Mouse (Mus musculus) frontal cortex, adult (tissue): Measurements from ENCODE around the gene Akap2.
A peak's percentile ranks its signal among the peaks of the same experiment; 100 is the strongest.

Experiments
- ATAC-seq: cut with Nextera tagmentation; 2 replicates; pipeline ENCODE4 v1.9.2; 2017; ENCODE audit warnings: mild to moderate bottlenecking, moderate library complexity, mixed read lengths; ENCODE audit not compliant: low TSS enrichment

Akap2 gene

DNA sequence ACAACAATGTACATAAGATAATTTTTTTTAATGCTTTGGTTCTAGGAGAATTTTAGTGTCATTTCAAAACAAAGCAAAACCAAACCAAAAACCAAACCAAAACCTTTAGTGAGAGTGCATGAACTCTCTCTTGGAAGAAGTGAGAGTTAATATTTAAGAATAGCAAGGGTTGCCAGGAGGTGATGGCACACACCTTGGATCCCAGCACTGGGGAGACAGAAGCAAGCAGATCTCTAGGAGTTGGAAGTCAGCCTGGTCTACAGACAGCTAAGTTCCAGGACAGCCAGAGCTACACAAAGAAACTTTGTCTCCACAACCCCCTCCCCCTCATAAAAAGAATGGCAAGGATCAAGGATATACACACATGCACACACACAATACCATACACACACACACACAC, 195.6 kb downstream of the Akap2 start:
- no peak for ATAC-seq

DNA sequence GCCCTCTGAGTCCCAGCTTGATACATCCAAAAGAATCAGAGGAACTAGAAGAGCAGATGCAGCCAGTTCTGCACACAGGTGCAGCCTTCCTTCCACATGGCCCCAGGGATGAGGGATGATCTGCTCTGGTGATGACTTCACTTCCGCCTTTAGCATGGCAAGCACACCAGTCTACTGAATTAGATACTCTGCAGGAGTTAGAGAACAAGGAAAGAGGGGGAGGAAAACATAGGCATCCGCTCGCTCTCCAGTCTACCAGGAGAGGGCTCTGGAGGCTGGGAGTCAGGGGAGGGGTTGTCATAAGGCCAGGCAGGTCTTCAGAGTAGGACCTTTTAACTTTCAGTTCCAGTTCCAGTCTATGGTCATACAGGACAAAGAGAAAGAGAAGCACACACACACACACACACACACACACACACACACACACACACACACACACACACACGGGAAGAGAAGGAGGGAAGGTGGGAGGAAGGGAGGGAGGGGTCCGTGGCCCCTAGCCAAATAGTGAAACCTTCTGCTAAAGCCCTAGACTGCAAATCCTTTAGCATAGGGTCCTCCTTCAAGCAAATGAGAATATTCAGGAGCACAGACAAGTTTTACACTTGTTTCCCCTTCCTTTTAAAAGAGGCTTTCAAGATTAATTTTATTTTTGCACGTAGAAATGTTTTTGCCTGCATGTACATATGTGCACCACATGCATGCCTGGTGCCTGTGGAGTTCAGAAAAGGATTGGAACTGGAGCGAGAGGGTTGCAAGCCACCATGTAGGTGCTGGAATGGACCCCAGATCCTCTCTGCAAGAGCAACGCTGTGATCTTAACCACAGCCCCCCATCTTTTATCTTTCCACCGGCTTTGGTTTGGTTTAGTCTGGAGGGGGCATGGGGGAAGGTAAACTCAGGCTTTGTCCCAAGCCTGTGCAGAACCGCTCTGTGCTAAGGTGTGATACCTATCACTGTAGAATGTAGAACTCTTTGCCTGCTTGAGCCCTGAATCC, 197.0 kb downstream of the Akap2 start:
- ATAC-seq = no peak

DNA sequence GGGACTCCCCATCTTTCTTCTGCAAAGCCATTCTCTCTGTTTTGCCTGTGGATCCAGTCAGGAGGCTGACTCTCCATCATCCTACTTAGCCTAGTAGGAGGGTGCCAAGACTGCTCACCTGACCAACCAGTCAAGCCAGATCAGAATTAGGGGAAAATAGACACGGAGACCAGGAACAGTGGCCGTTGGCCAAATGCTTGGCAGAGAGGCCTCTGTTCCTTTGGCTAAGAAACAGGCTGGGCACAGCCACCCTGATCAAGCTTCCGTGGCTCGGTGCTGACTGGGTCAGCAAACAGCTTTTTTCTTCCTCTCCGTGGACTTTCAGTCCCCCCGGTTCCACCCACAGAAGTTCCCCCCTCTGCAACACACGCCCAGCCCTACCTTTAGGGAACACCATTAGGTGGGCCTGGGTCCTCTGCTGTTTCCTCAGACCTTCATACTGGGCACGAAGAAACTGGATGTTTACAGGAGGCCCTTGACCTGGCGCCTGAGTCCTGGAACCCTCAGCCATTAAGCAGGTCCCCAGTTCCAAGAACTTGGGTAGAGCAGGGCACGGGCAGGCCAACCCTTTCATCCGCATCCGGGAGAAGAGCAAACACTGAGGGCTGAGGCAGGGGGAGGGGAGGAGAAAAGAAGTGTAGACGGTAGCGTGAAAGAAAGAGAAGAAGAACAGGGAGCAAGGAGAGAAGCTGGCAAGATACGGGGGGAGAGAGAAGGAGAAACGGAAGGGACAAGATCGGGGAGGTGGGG, 197.9 kb downstream of the Akap2 start:
- no peak; the same call in 1 of the 2 replicates for ATAC-seq

DNA sequence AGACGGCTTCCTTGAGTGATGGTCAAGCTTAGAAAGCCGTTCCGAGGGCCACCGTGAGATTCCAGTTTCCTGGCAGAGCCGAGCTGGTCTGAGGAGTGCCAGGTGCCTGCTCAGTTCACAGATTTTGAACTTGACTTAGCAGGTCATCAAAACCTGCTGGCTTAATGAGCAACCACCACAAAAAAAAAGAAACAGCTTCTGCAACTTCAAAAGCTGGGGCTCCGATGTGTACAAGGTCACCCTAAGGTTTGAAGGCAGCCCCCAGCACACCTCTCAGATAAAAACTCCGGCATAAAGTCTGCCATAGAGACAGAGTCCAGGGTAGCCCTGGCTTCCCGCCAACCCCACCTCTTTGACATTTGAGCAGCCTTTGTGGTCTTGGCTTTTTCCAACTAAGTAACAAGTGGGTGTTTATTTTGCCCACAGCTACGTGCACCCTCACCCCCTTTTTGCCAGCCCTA, 198.8 kb downstream of the Akap2 start, which contains the start of gene D630039A03Rik:
TSS of gene D630039A03Rik (minus strand) at position 97 of the 461 bp plus-strand sequence.
- no peak for ATAC-seq

DNA sequence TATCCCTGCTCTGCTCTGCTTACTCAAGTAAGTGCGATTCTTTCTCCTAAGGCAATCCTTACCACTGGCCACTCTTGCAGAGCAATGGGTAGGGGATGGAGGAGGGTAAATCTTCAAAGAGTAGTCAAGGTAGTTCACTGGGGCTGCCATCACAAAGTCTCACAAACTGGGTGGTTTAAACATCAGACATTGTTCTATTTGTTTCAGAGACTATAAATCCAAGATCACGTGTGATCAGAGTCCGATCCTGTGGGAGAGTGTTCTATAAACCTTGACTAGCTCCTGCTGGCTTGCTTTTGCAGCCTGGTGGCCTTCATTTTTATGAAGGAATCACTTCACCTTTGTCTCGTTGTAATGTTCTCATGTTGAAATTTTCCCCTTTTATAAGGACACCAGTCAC, 199.3 kb downstream of the Akap2 start:
- ATAC-seq = no peak

DNA sequence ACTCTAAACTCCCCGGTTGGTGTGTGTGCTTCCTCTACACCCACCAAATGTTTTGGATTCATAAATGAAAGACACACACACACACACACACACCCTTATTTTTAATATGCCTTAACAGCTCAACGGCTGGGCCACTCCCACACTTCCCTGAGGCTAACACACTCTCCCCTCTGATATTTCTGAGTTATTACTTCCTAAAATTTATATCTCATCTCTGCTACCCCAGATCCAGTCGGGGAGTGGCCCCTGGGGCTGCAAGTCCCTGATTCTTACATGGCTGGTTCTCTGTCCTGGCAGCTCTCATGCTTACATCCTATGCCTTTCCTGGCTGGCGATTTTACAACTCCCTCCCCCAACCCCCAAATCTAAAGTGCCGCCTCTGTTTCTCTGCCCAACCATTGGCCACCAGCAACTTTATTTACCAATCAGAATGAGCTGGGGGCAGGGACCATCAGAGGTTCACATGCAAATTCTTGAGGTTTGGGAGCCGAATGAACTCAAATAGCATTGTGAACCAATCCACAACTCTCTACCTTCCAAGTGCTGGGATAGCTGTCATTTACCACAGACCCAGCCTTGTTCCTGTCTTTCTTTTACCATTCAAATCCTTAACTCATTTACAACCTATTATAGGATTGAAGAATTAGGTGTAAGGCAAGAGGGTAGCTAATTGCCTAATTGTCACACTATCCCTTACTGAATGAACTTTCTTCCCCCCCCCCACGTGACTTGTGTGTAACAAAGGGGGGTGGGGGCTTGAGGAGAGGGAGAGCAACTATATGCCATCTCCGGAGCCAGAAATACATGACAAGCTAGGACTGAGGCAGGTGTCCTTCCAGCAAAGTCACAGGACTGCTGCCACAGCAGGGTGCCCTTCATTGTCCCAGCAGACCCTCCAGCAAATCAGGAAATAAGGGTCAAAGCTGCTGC, 202.3 kb downstream of the Akap2 start:
- ATAC-seq = no peak

DNA sequence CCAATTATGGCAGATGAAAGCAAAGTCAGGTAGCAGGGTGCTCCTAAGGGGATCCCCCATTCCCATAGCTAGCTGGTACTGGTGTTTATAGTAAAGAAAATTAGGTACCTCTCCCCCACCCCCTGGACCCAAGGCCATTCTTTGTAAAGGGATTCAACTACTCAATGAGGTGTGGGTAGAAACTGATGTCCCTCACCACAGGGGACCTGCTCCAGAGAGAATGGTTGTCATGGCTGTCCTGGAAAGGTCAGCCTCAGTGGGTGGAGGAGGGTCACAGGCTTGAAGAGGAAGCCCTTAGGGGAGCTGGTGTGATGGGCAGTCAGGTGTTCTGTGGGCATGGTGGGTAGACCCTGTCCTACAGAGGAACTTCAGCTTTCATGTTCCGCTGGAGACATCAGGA, 203.1 kb downstream of the Akap2 start:
- ATAC-seq = no peak

DNA sequence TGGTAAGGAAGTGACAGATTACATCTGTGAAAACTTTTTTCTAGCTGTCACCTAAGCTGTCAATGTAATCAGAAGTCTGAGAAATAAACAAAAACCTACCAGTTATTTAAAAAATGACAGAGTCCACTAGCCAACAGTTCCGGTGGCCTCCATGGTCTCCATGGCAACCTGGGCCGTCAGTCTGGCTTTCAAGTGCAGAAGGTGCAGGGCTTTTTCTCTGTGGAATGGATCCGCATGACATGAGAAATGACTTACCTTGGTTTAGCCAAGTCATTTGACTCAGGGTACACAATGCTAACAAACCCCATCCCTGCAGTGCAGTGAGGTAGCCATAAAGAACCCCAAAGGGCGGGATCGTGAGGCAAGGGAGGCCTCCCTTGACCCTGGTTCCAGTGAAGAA, 204.7 kb downstream of the Akap2 start:
- ATAC-seq = no peak

DNA sequence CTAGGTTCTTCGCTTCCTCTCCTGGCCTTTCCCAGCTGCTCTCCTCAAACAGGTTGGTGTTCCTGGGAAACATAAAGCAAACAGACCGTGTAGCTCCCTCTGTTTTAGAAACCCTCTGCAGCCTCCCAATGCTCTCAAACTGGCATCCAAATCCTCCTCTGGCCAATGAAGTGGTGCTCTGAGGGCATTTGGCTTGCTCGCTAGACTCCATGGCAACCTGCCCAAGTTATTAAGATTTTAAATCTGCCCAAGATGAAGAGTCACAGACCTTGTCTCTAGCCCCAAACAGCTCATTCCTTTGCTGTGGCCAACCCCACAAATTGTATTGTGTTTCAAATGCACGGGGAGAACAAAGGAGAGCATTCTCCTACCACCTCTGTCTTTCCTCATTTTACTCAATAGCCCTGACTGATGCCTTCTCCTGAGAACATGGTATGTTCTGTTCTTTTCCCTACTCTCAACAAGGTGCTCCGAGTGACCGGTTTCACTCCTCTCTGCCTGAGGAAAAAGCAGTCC, 207.2 kb downstream of the Akap2 start:
- no peak for ATAC-seq

DNA sequence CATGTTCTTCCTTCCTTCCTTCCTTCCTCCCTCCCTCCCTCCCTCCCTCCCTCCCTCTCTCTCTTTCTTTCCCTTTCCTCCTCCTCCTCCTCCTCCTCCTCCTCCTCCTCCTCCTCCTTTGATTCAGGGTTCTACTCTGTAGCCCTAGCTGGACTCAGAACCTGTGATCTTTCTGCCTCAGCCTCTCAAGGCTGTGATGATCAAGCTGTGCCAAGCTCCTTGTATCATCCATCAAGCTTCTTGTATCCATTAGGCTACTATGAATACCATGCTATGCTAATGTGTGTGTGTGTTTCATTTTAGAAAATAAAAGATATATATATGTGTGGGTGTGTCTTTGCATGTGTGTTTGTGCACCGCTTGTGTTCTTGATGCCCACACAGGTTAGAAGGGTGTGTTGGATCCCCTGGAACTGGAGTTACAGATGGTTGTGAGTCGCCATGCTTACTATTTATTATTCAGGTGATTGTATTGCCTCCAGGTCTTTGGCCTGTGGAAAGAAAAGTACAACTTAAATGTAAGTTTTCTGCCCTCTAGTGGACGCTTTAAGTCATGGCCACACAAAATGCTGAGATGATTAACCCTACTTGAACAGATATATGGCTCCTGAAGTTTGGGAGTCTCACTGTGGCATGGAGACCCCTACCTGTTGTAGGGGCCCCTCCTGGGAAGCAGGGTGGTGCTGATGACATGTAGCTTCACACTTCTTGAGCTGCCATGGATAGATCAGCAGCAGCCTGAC, 210.2 kb downstream of the Akap2 start:
- peak; percentile 67; the same call in 1 of the 2 replicates for ATAC-seq

DNA sequence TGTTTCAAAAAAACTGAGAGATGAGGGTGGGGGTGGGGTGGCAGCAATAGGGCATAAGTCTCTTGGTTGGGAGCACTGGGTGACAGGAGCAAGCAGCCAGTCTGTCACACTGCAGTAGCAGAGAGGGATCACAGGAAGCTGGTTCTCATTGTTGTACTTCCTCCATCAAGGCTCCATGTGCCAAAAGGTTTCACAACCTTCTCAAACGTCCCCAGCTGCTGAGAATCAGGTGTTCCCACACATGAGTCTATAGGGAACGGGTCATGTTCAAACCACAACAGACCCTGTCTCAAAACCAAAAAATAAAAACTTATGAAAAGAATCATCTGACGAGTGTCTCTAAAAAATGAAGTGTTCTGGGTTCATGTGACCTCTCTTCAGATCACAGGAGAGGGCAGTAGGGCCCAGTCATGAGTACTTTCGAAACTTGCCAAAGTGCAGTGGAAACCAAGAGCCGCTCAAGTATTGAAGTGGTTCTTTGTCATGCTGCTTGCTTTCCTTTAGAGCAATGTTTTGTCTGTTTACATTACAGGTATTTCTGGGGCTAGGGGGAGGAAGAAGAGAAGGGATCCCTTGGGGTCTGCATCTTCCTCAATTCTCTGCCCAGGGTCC, 213.2 kb downstream of the Akap2 start:
- ATAC-seq = no peak

DNA sequence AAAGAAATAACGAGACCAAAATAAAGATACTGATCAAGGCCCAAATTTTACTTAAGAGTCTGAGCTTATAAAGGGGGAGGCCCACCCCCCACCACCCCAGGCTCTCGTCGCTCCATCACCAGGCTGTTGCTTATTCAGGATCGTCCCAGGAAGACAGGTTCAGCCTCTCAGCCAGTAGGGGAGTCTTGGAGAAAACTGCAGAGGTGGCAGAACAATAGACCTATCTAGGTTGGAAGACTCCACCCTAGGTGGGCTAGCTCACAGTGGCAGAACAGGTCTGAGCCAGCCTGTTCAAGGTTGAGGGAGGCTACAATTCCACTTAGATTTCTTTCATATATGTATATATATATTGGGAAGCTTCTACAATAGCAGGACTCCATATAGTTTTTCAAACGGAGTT, 216.7 kb downstream of the Akap2 start:
- no peak for ATAC-seq

DNA sequence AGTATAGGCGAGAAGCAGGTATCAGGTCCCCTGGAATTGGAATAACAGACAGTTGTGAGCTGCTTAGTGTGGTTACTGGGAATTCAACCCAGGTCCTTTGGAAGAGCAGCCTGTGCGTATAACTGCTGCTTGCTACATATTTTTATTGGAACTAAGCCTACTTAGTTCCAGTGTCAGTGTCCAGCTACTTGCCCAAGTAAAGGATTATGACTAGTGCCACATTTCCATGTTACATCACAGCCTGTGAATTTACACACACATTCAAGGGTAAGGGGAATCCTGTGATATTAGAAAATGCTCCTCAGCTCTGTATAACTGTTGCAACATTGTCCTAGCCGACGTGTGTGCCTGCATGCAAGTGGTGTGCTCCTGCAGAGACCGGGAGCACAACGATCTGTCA, 219.8 kb downstream of the Akap2 start:
- no peak for ATAC-seq

DNA sequence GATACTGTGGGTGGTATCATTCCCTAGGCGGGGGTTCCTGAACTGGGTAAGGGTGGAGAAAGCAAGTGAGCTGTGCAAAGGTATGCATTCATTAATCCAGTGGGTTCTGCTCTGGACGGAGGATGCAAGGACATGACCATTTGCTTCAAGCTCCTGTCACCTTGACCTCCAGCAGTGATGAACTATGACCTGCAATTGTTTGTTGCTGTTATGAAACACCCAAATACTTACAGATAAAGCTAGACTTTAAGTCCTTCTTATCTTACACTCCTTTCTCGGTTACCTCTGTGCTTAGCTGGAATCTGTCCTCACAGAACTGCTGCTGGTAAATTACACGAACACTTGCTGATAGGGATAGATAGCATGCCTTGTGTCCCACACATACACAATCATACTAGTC, 223.2 kb downstream of the Akap2 start:
- ATAC-seq = no peak

DNA sequence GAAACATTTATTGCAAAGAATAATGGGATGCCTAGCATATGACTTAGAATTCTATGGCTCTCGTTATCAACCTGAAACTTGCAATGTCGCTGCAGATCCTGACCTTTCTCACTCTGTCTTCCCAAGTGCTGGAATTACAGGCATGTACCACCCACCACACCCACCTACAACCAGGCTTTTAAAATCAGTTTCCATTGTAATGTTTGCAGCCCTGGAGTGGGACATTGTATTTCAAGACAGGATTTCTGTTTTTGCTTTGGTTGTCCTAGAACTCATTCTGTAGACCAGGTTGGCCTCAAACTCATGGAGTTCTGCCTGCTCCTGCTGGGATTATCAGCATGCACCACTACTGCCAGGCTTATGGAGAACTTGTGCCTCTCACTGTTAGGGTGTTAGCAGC, 225.4 kb downstream of the Akap2 start:
- no peak for ATAC-seq
